Mouse (Mus musculus): ENCODE data around the gene Cdkn1a. TPM values are rescaled to one million over a fixed set of nuclear protein-coding genes. Genes with fewer than 3 reads are reported as not detected.
A peak's percentile ranks its signal among the peaks of the same experiment; 100 is the strongest.

Gene Cdkn1a
- total RNA-seq, 2 experiments from 2014 or later = 3.5 to 6.5 TPM

- 0 out of 2 replicates have a peak, but pooled peaks have one; percentile 30 for ATAC-seq (replicated peaks; ENCODE audit: low FRiP score, low TSS enrichment, poor library complexity, severe bottlenecking)
Measured at GRCm38 (mm10) chr17:29078519-29079383, 12.0 kb upstream of the Cdkn1a start.

- ATAC-seq (replicated peaks; ENCODE audit: low FRiP score, low TSS enrichment, poor library complexity, severe bottlenecking) = 0 out of 2 replicates have a peak, but pooled peaks have one; percentile 18
Measured at GRCm38 (mm10) chr17:29080758-29081617, 9.8 kb upstream of the Cdkn1a start.

GRCm38 (mm10) chr17:29081618-29082381, 9.0 kb upstream of the Cdkn1a start:
- 0 out of 2 replicates have a peak, but pooled peaks have one; percentile 24 for ATAC-seq (replicated peaks; ENCODE audit: low FRiP score, low TSS enrichment, poor library complexity, severe bottlenecking)

GRCm38 (mm10) chr17:29083586-29083985, 7.2 kb upstream of the Cdkn1a start:
- ATAC-seq (replicated peaks; ENCODE audit: low FRiP score, low TSS enrichment, poor library complexity, severe bottlenecking) = no peak

- ATAC-seq (replicated peaks; ENCODE audit: low FRiP score, low TSS enrichment, poor library complexity, severe bottlenecking) = no peak
Measured at GRCm38 (mm10) chr17:29084656-29085055, 6.1 kb upstream of the Cdkn1a start.

GRCm38 (mm10) chr17:29085266-29085665, 5.5 kb upstream of the Cdkn1a start:
- no peak for ATAC-seq (replicated peaks; ENCODE audit: low FRiP score, low TSS enrichment, poor library complexity, severe bottlenecking)

GRCm38 (mm10) chr17:29086916-29087315, 3.9 kb upstream of the Cdkn1a start:
- ATAC-seq (replicated peaks; ENCODE audit: low FRiP score, low TSS enrichment, poor library complexity, severe bottlenecking) = no peak

- no peak for ATAC-seq (replicated peaks; ENCODE audit: low FRiP score, low TSS enrichment, poor library complexity, severe bottlenecking)
Measured at GRCm38 (mm10) chr17:29091348-29091944, 670 bp downstream of the Cdkn1a start.

GRCm38 (mm10) chr17:29092497-29092896, 1.7 kb downstream of the Cdkn1a start:
- ATAC-seq (replicated peaks; ENCODE audit: low FRiP score, low TSS enrichment, poor library complexity, severe bottlenecking) = no peak

GRCm38 (mm10) chr17:29093110-29093952, 2.6 kb downstream of the Cdkn1a start:
- peak; percentile 65 for ATAC-seq (replicated peaks; ENCODE audit: low FRiP score, low TSS enrichment, poor library complexity, severe bottlenecking)

GRCm38 (mm10) chr17:29093961-29094309, 3.2 kb downstream of the Cdkn1a start:
- ATAC-seq (replicated peaks; ENCODE audit: low FRiP score, low TSS enrichment, poor library complexity, severe bottlenecking) = 0 out of 2 replicates have a peak, but pooled peaks have one; percentile 2

- no peak for ATAC-seq (replicated peaks; ENCODE audit: low FRiP score, low TSS enrichment, poor library complexity, severe bottlenecking)
Measured at GRCm38 (mm10) chr17:29094310-29095181, 3.8 kb downstream of the Cdkn1a start.

GRCm38 (mm10) chr17:29095201-29095733, 4.5 kb downstream of the Cdkn1a start:
- ATAC-seq (replicated peaks; ENCODE audit: low FRiP score, low TSS enrichment, poor library complexity, severe bottlenecking) = peak; percentile 70

GRCm38 (mm10) chr17:29096245-29096644, 5.5 kb downstream of the Cdkn1a start:
- no peak for ATAC-seq (replicated peaks; ENCODE audit: low FRiP score, low TSS enrichment, poor library complexity, severe bottlenecking)

GRCm38 (mm10) chr17:29096851-29097561, 6.2 kb downstream of the Cdkn1a start:
- ATAC-seq (replicated peaks; ENCODE audit: low FRiP score, low TSS enrichment, poor library complexity, severe bottlenecking) = no peak

GRCm38 (mm10) chr17:29098291-29098690, 7.5 kb downstream of the Cdkn1a start:
- ATAC-seq (replicated peaks; ENCODE audit: low FRiP score, low TSS enrichment, poor library complexity, severe bottlenecking) = no peak
